Mouse (Mus musculus) ES-Bruce4 (cell line): ENCODE data around the gene Chrna4. TPM values are rescaled to one million over a fixed set of nuclear protein-coding genes. Genes with fewer than 3 reads are reported as not detected.

Experiments used
- H3K27ac ChIP-seq: 2 replicates; pipeline ENCODE4 v1.5.1; 2012; ENCODE audit warnings: low read length, inconsistent platforms; ENCODE audit not compliant: insufficient read depth
- H3K27me3 ChIP-seq: 2 replicates; pipeline ENCODE4 v1.6.1; 2012; ENCODE audit warnings: mild to moderate bottlenecking, low read length, inconsistent platforms; ENCODE audit not compliant: control insufficient read depth, poor library complexity, insufficient read depth, severe bottlenecking
- H3K36me3 ChIP-seq: 2 replicates; pipeline ENCODE4 v1.6.1; 2012; ENCODE audit warnings: inconsistent platforms, mild to moderate bottlenecking, low read length, moderate library complexity; ENCODE audit not compliant: control insufficient read depth, poor library complexity, insufficient read depth, severe bottlenecking
- H3K4me1 ChIP-seq: one replicate; pipeline ENCODE4 v1.8.1; 2011; ENCODE audit warnings: low read length; ENCODE audit not compliant: control insufficient read depth, insufficient read depth
- H3K4me3 ChIP-seq: 2 replicates; pipeline ENCODE4 v1.5.1; 2011; ENCODE audit warnings: low read depth, mild to moderate bottlenecking, low read length
- H3K9ac ChIP-seq: 2 replicates; pipeline ENCODE4 v1.6.1; 2012; ENCODE audit warnings: low read depth, mild to moderate bottlenecking, inconsistent platforms; ENCODE audit not compliant: poor library complexity, severe bottlenecking
- H3K9me3 ChIP-seq: replicated peaks from 2 replicates; pipeline ENCODE4 v1.6.1; 2012; ENCODE audit warnings: mild to moderate bottlenecking, low read length, inconsistent platforms; ENCODE audit not compliant: control insufficient read depth, poor library complexity, insufficient read depth, severe bottlenecking
- CTCF ChIP-seq: IDR thresholded peaks from one replicate; pipeline ENCODE4 v1.8.1; 2011; ENCODE audit warnings: low read depth, low read length
- EP300 ChIP-seq: IDR thresholded peaks from 2 replicates; pipeline ENCODE4 v1.6.1; 2011; ENCODE audit warnings: low read depth, low read length; ENCODE audit not compliant: insufficient read depth
- POLR2A ChIP-seq: IDR thresholded peaks from one replicate; pipeline ENCODE4 v1.8.1; 2011; ENCODE audit warnings: low read length; ENCODE audit not compliant: insufficient read depth
- polyA plus RNA-seq: library from polyadenylated mRNA; stranded (reverse); fragments of >200 nt; gene quantifications from 2 replicates; pipeline ENCODE4 v1.2.4, GENCODE M21; 2011; ENCODE audit warnings: low read depth; ENCODE audit not compliant: missing spikeins, insufficient read depth, insufficient read length

Chrna4 gene
- polyA plus RNA-seq, 1 experiment, result 1.0 TPM

DNA sequence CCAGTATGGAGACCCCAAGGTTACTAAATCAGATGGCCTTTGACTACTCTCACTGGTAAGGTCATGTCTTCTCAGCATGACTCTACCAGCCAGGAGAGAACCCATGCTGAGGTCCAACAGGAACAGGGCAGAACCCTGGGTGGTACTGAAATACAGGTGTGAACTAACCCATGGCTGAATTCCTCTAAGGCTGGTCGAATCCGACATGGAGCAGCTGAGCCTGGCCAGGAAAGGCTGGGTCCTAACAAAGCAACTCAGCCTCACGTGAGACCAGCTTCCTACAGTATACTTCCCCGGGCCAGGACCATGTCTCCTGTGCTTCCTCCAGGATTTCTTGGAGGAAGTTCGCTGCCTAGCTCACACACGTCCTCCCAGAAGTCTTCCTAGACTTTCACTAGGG is 6.8 kb downstream of the Chrna4 start:
- Histone ChIP-seq H3K9me3 (no peaks in the 10 kb centered on the region), H3K27me3 (peaks cover 4% of the 10 kb centered on the region), H3K4me1 (no peaks in the 10 kb centered on the region), H3K27ac (no peak overlapping the region), H3K4me3 (no peak overlapping the region), H3K9ac (no peak overlapping the region), H3K36me3 (no peaks in the 10 kb centered on the region)
- TF ChIP-seq POLR2A (no peak), CTCF (no peak), EP300 (no peak)

DNA sequence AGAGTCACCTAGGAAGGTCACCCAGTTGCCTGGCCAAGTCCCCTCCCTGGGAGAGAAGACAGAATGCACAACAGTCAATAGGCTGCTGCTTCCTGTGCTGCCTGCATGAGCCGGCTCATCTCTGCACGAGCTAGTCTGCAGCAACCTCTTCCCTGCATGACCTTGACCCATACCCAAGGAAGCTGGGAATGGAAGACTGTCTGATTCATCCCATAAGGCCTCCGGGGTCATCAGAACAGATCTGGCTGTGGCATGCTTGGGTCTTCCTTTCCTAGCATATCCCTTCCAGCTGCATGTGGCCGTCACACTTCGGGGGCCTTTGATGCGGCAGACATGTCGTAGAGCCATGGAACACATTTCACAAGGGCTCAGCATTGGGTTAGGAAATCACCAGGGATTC is 8.2 kb downstream of the Chrna4 start:
- H3K4me1 ChIP-seq, result no peaks in the 10 kb centered on the region
- no peak overlapping the region for H3K27ac ChIP-seq
- H3K4me3 ChIP-seq, result no peak overlapping the region
- no peak for TF ChIP-seq EP300
- no peak for TF ChIP-seq POLR2A
- no peak for TF ChIP-seq CTCF
- peaks cover 4% of the 10 kb centered on the region for H3K27me3 ChIP-seq
- H3K36me3 ChIP-seq, result no peaks in the 10 kb centered on the region
- H3K9me3 ChIP-seq, result no peaks in the 10 kb centered on the region
- no peak overlapping the region for H3K9ac ChIP-seq

DNA sequence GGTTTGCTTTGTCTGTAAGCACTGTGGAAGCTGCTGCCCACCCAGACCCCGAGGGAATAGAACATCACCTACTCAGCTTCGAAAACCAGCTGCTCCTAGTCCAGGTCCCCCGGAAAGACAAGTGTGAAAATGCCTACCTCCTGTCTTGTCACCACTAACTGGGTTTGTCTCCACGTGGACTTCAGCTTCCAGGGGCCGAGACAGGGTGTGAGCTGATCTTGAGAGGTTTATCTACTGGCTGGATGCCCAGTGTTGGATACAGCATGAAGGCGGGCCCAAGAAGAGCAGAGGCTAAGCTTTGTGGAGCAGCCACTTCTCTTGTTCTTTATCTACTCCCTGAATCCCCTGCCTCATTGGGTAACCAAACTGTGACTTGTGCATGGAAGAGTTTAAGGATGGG is 10.0 kb downstream of the Chrna4 start:
- TF ChIP-seq CTCF, result no peak
- TF ChIP-seq EP300, result no peak
- no peak for TF ChIP-seq POLR2A
- H3K4me3 ChIP-seq, result no peak overlapping the region

DNA sequence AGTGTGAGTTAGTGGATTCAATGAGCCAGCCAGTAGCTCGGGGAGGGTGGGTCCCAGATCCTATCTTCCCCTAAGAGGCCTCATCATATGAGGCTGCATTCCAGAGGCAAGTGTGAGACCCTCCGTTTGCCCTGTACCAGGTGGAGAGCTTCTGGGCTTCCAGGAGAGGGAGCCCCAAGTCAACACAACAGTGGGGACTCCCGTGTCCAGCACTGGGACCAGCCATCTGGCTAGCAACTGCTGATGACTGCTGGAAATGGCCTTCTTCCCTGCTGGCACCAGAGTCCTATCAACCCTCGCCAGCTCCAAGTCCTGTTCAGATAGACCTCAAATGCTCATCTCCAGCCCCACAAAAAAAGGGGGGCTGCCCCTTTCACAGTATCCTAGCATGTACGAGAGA is 10.9 kb downstream of the Chrna4 start:
- TF ChIP-seq CTCF (peak; percentile 8), POLR2A (no peak)
- Histone ChIP-seq H3K27ac (no peak overlapping the region), H3K4me3 (no peak overlapping the region), H3K9me3 (no peaks in the 10 kb centered on the region), H3K9ac (no peak overlapping the region), H3K27me3 (no peaks in the 10 kb centered on the region), H3K36me3 (no peaks in the 10 kb centered on the region), H3K4me1 (no peaks in the 10 kb centered on the region)

More for the DNA sequence above, 10.0 kb downstream of the Chrna4 start:
- H3K9me3 ChIP-seq, result no peaks in the 10 kb centered on the region
- H3K36me3 ChIP-seq, result no peaks in the 10 kb centered on the region
- no peaks in the 10 kb centered on the region for H3K27me3 ChIP-seq
- H3K9ac ChIP-seq, result no peak overlapping the region
- H3K4me1 ChIP-seq, result no peaks in the 10 kb centered on the region
- no peak overlapping the region for H3K27ac ChIP-seq

DNA sequence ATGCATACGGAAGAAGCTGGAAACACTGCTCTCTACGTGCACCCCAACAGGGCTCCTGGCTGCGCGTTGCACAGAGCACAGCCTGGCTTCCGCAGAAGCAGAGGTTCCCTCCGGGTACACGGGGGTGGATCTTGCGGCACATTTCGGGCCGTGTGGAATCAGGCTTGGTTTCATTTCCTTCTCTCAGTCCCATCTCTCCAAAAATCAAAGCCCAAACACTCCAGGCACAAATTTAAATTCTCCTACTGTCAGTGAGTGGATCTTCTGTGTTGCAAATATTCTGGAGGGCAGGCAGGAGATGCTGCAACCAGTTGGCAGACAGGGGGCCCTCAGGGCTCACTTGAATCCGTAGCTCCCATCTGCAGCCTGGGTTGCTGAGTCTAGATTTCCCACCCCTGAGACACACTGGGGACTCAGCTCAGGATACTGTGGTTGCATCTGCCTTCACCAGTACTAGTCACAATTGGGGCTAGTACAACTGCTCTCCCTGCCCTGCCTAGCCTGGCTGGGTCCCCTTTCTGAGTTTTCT is 11.9 kb downstream of the Chrna4 start:
- H3K9ac ChIP-seq, result no peak overlapping the region
- no peak for TF ChIP-seq EP300
- H3K9me3 ChIP-seq, result no peaks in the 10 kb centered on the region
- H3K4me1 ChIP-seq, result no peaks in the 10 kb centered on the region
- no peaks in the 10 kb centered on the region for H3K27me3 ChIP-seq
- no peak overlapping the region for H3K27ac ChIP-seq
- H3K36me3 ChIP-seq, result no peaks in the 10 kb centered on the region
- H3K4me3 ChIP-seq, result no peak overlapping the region

DNA sequence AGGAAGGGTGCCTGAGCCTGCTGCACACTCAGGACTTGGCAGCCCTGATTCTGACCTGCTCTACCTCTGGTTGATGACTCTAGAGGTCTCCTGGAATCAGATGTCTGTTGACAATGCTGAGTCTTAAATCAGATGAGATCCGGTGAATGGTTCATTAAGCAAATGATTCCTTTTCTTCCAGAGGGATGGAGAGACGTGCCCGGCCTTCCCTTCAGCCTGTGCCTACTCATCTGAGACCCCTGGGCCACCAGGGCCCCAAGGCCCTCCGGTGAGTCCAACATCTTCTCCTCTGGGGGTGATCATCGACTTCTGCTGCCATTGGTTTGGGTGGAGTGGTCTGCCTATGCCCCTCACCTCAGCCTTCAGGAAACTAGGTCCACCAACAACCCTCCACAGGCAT is 35.0 kb downstream of the Chrna4 start:
- no peaks in the 10 kb centered on the region for H3K36me3 ChIP-seq
- H3K27me3 ChIP-seq, result no peaks in the 10 kb centered on the region
- H3K9me3 ChIP-seq, result no peaks in the 10 kb centered on the region
- H3K9ac ChIP-seq, result no peak overlapping the region
- H3K27ac ChIP-seq, result no peak overlapping the region
- H3K4me1 ChIP-seq, result no peaks in the 10 kb centered on the region
- H3K4me3 ChIP-seq, result no peak overlapping the region
- no peak for TF ChIP-seq EP300
